Mouse (Mus musculus): Measurements from ENCODE around the gene Ptpra.

Ptpra gene

DNA sequence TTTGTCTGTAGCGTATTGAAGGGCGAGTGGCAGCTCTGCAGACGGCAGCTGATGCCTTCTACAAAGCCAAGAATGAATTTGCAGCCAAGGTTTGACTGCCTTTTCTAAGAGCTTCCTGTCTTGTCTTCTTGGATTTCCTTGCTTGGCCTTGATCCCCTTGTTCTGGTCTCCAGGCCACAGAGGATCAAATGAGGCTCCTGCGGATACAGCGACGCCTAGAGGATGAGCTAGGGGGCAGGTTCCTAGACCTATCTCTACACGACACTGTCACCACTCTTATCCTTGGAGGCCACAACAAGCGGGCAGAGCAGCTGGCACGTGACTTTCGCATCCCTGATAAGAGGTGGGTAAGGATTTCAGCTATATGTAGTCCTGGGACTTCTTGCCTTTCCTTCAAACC lies 7.9 kb upstream of the Ptpra start:
- no peak for DNase-seq (ENCODE audit: low read depth, low spot score)

DNA sequence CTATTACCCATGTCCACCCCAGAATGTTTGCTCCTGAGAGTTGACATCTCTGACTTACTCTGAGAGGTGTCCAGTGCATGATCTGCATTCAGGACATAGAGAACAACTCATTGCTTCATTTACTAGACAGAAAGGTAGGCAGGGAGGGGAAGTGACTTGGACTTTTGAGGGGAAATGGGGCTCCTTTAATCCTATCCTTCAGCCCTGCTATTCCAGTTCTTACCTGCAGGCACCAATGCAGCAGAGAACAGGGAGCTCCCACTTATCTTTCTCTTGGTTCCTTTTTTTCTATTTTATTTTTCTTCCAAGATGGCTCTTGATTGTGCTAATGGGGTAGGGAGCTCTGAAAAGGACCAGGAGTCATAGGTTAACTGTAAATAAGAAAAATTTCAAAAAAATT lies 1.6 kb upstream of the Ptpra start:
- no peak for DNase-seq (ENCODE audit: low read depth, low spot score)

DNA sequence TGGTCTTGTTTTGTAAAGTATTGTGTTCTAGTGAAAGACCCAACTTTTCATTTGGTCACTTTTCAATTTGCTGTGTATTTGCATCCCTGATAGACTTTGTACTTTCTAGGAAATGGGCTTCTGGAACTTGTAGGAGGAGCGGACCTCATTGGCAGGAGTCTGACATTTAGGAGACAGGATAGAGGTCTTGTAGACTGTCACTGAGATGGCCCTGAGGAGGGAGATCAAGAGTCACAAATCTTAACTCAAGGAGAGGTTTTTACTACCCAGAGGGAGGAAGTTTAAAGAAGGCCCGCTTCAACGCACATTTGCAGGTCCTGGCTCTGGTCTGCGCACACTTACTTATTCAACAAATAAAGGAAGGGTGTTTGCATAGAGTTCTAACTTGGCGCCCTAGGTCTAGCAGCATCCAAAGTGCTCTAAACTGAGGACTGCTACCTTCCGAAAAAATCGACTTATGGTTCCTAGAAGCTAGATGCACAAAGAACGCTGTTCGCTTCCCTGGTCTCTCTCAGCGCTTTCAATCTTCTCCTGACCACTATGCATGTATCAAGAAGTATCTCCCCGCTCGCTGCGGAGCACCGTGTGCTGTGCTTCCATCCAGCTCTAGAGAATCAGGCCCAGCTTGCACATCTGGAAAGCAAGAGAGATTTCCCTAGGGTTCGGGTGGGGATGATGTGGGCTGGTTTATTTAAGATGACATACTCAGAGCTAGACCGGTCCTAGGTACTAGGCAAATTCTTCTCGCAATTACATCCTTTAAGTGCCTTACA lies 871 bp upstream of the Ptpra start:
- no peak for DNase-seq (ENCODE audit: low read depth, low spot score)

DNA sequence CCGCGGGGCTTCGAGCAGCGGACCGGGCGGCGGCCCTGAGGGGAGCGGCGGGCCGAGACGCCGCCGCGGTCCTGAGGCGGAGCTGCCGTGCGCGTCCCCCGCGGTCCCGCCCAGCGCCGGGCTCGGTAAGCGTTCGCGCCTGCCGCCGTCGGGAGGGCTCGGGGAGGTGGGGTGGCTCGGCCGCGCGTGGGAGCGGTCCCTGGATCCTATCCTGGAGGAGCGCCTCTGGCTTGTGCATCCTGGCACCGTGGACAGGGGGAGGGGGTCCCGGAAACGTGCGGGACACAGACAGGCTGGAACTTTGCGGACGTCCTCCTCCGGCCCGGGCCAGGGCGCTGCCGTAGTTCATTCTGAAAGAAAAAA lies 337 bp downstream of the Ptpra start:
- no peak for DNase-seq (ENCODE audit: low read depth, low spot score)

DNA sequence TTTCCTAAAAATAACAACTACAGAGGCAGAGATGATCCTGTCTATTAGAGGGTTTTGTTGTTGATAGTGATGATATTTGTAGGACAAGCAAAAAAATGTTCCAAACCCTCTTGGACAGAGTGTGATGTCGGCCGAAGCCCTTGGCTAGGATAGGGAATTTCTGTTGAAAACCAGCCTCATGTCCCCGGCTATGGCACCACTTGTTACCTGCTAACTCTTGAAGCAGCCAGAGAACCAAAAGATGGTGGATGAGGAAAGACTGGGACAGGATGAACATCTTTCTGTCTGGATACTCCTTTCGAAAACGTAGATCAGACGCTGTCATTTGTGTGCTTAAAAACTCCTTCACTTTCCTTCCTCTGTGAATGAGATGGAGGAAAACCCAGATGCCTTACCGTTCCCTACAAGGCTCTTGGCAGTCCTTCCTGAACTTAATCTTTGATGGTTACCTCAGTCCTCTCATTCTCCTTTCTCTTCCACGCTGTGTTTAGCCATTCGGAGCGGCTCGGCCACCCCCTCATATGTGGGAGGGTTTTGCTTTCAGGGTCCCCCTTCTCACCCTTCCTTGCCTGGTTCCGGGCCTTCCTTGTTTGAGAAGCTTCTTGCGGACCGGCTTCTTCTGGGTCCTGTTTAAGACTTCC lies 1.1 kb downstream of the Ptpra start:
- no peak for DNase-seq (ENCODE audit: low read depth, low spot score)

DNA sequence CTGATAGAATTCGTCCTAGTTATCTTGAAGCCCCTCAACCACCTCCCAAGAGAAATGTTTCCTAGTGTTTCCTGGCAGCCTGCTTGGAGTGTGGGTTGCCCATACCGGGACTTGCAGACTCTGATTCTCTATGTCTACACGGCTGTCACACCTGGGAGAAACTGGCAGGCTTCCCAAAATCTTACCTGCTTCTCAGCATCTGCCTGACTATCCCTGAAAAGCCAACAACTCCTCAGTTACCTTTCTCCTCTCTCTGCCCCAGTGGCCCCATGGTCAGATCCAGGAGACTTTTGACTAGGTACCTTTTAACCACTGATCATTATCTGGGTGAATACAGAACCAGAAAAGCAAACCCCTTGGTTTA lies 1.6 kb downstream of the Ptpra start:
- no peak for DNase-seq (ENCODE audit: low read depth, low spot score)

DNA sequence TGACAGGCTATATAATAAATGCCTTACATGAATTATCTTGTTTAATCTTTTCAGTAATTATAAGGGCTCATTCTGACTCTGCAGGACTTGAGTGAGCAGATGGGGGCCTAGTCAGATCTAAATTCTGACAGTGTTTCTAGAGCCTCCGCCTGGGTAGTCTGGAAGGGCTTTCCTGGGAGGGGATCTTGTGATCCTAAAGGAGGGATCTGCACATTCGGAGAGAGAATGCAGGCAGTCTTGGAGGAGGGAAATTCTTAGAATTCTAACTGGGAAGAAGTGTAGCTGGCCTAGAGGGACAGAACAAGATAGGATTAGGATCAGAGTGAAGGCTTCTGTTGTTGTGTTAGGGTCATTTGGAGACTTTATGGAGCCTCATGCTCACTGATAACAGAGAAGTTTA lies 2.2 kb downstream of the Ptpra start:
- DNase-seq (ENCODE audit: low read depth, low spot score): no peak

DNA sequence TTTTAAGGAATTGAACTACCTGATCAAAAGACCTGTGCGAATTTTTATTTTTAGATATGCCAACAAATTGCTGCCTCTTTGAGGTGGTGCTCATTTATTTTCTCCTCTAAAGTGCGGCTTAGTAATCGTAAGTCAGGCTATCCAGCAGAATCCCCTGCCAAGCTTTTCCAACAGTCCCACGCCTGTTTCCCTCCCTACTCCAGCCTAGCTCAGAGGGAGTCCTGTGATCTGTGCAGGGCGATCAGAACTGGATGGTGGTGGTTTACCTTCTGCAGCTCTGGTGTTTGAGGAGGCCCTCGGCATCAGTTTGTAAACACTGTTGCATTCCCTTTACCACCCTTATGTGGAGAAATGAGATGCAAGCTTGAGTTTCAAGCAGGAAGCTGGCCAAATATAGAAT lies 3.3 kb downstream of the Ptpra start:
- DNase-seq (ENCODE audit: low read depth, low spot score): no peak

DNA sequence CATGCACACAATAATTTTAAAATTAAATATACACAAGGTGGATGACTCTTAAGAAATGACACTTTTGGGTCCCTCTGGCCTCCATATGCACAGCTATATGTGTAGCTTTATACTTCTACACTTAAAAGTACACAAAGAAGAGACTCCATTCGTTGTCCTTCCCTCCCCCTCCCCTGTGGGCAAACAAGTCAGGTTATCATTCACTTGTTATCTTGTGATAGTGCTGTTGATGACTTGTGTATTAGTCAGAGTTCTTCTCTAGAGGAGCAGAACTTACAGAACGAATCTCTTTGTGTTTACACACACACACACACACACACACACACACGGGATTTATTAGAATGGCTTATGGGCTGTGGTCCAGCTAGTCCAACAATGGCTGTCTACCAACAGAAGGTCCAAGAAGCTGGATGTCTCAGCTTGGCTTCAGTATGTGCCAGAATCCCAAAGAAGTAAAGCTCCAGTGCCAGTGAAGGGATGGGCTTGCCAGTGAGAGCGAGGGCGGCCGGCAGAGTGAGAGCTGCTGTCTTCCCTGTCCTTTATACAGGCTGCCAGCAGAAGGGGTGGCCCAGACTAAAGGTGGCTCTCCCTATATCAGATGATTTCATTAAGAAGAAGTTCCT lies 4.8 kb downstream of the Ptpra start:
- no peak for DNase-seq (ENCODE audit: low read depth, low spot score)

DNA sequence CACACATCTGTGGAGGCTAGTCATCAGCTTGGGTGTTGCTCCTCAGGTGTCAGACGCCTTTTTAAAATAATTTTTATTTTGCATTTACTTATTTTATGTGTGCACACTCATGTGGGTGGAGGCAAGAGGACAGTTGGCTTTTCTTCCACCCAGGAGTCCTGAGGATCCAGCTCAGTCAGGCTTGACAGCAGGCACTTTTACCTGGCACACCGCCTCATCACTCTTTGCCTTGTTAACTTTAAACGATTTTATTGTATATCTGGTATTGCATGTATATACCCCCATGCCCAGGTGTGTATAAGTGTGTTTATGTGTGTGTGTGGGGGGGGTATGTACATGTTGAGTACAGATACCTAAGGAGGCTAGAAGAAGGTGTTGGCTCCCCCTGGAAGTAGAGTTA lies 7.8 kb downstream of the Ptpra start:
- DNase-seq (ENCODE audit: low read depth, low spot score): no peak

DNA sequence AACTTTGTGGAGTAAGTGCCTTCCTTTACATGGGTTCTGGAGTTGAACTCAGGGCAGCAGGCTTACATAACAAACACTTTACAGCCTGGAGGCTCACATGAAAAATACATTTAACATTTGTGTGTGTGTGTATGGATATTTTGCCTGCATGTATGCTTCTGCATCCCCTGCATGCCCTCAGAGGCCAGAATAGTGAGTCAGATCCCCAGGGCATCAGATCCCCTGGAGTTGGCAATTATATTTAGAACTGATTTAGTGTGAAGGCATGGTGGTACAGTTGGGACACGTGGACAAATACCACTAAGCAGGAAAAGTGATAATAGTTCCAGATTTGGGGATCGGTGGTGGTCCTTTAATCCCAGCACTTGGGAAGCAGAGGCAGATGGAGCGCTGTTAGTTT lies 9.5 kb downstream of the Ptpra start:
- DNase-seq (ENCODE audit: low read depth, low spot score): no peak

DNA sequence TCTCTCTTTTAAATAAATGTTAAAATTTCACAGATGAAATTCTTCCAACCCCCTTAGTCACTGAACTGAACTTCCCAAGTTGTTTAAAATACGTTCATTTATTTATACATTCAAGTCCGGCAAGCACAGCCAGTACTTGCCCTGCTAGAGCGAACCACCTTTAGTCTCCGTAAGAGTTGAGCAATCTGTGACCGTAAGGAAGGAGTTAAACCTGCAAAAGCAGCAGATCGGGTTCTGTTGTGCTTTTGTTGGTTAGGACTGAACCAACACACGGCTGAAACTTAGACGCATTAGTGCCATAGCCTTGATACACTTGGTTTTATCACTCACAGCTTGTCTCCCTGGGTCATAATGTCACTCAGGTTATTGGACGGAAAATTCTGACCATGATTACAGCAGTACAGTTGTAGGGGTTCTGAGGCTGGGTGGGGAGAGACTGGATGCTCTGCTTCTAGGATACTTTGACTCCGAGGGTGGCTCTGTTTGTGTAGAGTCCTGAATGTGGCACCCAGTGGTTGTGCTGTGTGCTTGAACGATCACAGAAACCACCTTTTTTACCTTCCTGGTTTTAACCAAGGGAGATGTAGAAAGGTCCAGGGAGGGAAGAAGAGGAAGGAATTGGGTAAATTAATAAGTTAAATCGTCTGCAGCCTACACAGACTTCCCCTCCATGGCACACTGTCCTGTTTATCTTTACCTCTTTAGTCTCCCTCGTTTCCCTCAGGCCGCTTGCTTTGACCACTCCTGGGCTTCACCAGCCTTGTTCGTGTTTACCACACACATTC lies 11.4 kb downstream of the Ptpra start:
- DNase-seq (ENCODE audit: low read depth, low spot score): no peak

DNA sequence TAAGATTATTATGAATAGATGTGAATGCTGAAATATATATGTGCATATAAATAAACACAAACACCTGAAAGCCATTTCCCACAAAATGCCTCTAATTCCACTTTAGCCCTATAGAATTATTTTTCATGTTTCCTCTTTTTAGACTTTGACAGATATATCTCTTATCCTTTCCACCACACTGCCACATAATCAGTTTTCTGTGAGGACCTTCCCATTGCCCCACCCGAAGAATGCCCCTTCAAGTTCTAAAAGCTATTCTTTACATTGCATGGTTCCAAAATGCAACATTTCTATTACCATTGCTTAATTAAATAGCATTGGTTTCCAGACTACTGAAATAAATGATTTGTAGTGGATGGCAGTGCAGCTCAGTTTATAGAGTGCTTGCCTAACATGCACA lies 16.4 kb downstream of the Ptpra start:
- no peak for DNase-seq (ENCODE audit: low read depth, low spot score)

DNA sequence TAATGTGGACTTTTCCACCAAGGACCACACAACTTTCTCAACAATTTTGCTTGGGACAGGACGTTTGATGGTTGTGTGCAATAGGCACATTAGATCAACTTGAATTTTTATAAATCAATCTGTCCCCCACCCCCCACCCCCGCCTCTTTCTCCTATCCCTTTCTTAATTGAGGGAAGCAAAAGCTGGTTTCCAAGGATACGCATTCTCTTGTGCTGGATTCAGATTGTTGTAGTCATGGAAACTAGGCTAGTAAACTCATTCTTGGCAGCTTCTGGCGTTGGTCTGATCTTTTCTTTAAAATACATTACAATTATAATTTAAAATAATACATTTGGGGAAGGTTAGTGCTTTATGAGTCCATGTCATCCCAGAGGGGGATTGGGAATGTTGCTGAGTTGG lies 19.3 kb downstream of the Ptpra start:
- DNase-seq (ENCODE audit: low read depth, low spot score): no peak

DNA sequence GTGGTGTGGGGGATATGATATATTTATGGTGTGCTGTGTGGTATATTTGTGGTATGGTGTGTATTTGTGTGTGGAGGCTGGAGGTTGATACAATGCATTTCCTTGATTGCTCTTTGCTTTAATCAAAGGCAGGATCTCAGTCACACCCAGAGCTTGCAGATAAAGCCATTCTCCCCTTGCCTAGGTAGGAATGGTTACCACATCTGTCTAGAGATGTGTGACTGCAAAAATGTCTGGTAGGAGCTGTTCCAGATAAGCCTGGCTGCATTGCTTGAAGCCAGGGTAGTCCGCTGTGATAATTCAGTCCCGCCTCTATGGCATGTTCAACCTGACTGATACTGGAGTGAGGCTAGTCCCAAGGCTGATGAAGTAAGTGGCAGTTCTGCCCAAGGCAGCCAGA lies 19.9 kb downstream of the Ptpra start:
- no peak for DNase-seq (ENCODE audit: low read depth, low spot score)

DNA sequence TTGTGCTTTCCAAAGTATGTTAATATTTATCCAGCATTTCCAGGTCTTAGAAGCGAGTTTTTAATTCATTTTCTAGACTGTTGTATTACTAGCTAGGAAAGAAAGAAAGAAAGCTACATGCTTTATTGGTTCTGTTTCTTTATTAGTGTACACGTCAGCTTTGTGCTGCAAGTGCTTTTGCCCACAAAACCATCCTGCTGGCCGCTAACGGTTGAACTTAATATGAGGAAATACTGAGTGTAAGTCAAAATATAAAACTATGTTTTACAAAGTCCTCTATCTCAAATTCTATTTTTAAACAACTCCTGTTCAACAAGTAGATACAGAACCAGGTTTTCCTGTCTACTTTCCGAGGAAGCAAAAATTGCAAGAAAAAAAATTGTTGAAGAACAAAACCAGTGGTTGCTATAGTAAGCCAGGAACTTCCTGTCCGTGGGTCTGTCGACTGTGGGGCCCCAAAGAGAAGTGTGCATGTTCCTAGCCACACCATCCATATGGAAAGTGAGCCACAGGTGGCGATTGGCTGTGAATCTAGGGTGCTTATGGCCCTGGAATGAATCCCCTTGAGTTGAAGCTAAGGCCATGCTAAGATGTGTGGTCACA lies 22.9 kb downstream of the Ptpra start:
- DNase-seq (ENCODE audit: low read depth, low spot score): no peak

DNA sequence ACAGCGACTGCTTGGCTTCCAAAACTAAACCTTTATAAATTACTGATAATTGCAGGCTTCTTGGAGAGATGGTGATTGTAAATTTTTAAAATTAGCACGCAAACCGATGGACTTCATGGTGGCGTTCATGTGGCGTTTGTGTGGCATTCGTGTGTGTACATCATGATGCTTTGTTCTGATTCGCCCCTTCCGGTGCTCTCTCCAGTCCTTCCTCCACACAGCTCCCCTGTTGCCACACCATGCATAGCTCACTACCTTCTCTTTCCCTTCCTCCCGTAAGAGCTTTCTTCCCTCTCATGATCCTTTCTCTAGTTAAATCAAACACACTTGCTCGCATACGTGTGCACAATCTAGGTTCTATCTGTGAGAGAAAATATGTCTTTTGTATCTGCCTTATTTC lies 25.7 kb downstream of the Ptpra start:
- DNase-seq (ENCODE audit: low read depth, low spot score): no peak

DNA sequence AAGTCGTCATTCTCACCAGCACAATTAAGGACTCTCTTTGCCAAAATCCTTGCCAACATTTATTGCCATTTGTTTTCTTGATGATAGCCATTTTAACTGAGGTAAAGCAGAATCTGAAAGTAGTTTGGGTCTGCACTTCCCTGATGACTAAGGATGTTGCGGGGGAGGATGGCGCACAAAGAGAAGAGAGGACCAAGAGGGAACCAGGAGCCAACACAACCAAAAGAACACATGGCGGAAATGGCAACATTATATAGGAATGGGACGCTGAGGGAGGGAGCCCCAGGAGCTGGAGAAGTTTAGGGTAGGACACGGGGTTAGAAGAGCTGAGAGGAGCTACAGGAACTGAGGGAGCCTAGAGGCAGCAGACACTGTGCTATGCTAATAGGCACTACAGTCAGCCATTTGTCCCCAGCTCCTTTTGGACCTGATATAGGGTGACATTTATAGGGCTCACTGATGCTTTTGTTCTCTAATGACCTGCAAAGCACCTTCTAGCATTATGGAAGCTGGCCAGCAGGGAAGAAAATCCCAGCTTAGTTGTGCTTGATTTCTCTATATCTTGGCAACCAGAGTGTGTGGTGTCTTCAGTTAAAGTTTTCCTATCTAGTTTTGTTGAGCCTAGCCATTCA lies 26.7 kb downstream of the Ptpra start:
- DNase-seq (ENCODE audit: low read depth, low spot score): no peak

DNA sequence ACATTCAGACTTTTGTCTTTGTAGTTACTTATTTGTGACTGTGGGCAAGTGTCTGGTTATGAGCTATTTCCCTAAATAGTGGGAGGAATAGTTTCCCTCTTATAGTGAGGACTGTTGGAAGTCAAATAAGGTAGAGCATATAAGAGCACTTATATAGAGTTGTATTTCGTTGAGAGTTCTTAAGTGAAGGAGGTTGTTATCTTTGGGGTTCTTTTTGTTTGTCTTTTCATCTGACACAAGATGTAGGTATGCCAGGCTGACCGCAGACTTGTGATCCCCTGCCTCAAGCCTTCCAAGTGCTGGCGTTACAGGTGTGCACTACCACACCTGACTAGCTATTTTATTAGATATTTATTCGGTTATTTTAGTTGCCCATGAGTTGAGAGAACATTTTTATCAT lies 32.1 kb downstream of the Ptpra start:
- DNase-seq (ENCODE audit: low read depth, low spot score): no peak

DNA sequence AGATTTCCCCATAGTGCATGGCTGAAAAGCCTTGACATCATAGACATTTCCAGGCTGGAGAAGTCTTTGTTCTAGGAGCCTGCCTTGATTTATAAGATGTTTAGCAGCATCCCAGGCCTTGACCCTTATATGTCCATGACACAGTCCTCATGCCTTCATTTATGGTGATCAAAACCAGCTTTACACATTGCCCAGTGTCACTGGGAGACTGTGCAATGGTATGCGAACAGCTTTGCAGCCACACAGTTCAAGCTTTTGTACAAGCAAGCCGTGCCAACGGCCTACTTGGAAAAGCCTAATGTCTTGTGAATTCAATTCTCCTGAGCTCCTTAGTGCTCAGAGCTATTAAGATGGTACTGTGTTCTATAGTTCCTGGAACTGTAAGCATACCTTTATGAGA lies 32.6 kb downstream of the Ptpra start:
- no peak for DNase-seq (ENCODE audit: low read depth, low spot score)

DNA sequence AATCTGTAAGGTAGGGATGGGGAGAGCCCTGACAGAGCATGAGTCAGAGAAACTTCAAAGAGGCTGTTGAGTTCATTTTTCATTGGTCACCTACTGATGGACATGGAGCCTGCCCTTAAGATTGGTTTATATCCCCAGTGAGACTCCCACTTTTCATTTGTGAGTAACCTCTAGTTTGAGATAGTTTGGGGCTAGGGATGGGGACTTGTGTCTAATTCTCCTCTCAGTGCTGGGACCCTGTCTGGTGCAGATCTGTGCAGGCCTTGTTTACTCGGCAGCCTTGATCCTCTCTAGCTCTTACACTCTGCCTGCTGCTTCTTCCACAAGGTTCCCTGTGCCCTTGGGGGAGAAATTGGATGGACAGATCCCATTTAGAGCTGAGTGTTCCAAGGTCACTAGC lies 34.1 kb downstream of the Ptpra start:
- no peak for DNase-seq (ENCODE audit: low read depth, low spot score)

DNA sequence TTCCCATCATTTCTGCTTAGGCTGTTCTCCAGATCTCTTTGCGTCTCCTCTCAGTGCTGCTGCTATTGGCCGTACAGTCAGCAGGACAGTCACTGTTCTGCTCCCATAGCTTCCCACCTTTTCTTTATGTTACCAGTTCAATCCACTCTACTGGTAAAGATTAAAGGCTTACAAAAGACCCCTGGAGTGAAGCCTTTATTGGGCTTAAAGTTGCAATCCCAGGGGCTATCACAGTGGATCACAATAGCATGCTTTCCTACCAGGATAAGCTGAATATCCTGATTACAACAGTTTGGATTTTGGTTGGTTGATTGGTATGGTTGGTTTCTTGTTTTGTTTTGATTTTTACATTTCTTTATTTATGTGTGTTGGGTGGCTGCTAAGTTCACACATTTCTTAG lies 37.9 kb downstream of the Ptpra start:
- no peak for DNase-seq (ENCODE audit: low read depth, low spot score)
